Mouse (Mus musculus): Measurements from ENCODE around the gene Kcne1.

DNA sequence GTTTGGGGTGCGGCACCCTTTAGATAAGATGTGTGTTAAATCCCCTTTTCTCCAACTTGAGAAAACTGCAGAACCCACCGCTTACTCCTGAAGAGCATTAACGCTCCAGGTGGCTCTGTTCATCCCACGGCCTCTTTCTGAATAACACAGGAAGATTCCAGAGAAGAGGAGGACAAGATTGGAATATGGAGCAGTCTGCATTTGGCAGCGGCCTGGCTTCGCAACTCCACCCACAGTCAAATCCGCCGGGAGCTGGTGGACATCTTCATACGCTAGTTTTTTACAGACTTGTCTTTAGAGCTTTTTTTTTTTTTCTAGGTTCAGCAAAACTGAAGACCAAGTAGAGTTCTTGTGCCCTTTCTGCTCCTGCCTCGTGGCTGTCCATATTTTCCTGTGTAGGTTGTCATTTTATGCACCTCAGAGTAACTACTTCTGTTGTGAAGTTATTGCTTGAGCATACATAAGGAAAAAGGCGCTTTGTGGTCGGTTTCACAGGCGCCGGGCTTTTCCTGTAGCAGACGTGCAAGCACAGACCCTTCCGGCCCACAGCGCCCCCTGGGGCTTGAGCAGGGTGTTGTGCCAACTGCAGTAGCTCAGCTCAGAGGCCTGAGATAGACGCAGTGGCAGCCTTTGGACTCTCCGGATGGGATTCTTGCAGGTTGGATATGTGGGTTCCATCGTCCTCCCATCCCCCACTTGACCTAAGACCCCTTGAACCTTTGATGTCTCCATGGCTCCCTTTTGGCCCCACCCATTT lies 39.7 kb downstream of the Kcne1 start:
- TF ChIP-seq SMC3 (IDR thresholded peaks at IDR 0.05; ENCODE audit: low read depth, low read length) = peak; percentile 55
- TF ChIP-seq GATA1 (IDR thresholded peaks at IDR 0.05; ENCODE audit: low read depth, low read length) = no peak
- TF ChIP-seq CTCF (IDR thresholded peaks at IDR 0.05 in 2 of 3, conservative IDR thresholded peaks at IDR 0.05 in 1 of 3; ENCODE audit: control insufficient read depth in 1 of 3, insufficient read depth in 1 of 3, low read depth in 2 of 3, low read length in 3 of 3, poor library complexity in 1 of 3, severe bottlenecking in 1 of 3) = peak; percentile 82 to 93 (median 88)
- TF ChIP-seq MYC (IDR thresholded peaks at IDR 0.05; ENCODE audit: low read depth, low read length) = 0 out of 2 replicates have a peak, but pooled peaks have one; percentile 32
- TF ChIP-seq ZKSCAN1 (IDR thresholded peaks at IDR 0.05; ENCODE audit: low read depth, low read length) = no peak
- TF ChIP-seq MAFK (IDR thresholded peaks at IDR 0.05; ENCODE audit: borderline replicate concordance, low read depth, low read length) = no peak
- TF ChIP-seq POLR2AphosphoS2 (IDR thresholded peaks at IDR 0.05; ENCODE audit: low read length) = no peak
- TF ChIP-seq E2F4 (IDR thresholded peaks at IDR 0.05; ENCODE audit: borderline replicate concordance, low read depth, low read length) = no peak
- no peak for TF ChIP-seq ZC3H11A (IDR thresholded peaks at IDR 0.05; ENCODE audit: low read depth, low read length)
- no peak for TF ChIP-seq POLR2A (IDR thresholded peaks at IDR 0.05; ENCODE audit: control insufficient read depth in 1 of 2, insufficient read depth in 1 of 2, low read depth in 1 of 2, low read length in 2 of 2, poor library complexity in 1 of 2)
- no peak for TF ChIP-seq MAX (IDR thresholded peaks at IDR 0.05; ENCODE audit: low read length)
- TF ChIP-seq USF1 (IDR thresholded peaks at IDR 0.05; ENCODE audit: low read depth, low read length) = no peak
